Mouse (Mus musculus): ENCODE data around the gene Ube2q2.

DNA sequence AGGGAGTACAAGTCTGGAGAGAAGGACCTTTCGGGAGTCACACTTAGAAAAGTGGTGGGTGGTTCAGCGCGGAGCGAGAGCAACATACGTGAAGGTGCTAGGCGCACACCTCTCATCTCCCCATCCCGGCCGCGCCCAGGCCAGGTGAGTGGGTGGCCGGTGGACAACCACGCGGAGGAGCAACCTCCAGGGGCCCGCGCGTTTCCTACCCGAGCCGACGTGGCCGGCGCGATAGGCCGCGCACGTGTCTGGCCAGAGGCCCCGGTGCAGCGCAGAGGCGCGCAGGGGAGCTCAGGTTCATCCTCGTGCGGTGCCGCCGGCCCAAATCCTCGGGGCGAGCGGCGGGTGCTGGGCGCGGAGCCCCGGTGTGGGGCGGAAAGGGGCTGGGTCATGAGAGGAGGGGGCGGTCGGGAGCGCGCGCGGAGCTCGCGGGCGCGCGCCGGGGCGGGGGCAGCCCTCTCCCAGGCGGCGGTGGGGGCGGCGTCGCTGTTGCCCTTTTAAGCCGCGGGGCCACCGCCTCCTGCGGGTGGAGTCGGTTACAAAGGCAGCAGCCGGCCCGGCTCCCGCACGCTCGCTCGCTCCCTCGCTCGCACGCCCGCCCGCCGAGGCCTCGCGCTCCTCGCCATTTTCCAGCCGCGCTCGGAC is at the start of gene Ube2q2:
- TF ChIP-seq FLI1 (IDR thresholded peaks at IDR 0.05; ENCODE audit: low read length) (no peak), GATA1 (IDR thresholded peaks at IDR 0.05; ENCODE audit: borderline replicate concordance, low read length) (no peak)

All from megakaryocyte, embryonic 14.5 days (primary cell).